Mouse (Mus musculus) spleen, postnatal 14 days (tissue): Measurements from ENCODE around the gene Lpcat2.

Experiments used
- DNase-seq, 2 experiments: peaks; one replicate each; pipeline ENCODE4 v3.0.0; 2021 to 2022; ENCODE audit warnings: low spot score in 2 of 2

The Lpcat2 gene

GRCm38 (mm10) chr8:92911477-92911876 is 56.3 kb downstream of the Lpcat2 start:
- DNase-seq: no peak

GRCm38 (mm10) chr8:92913396-92913795 is 58.3 kb downstream of the Lpcat2 start:
- no peak for DNase-seq

GRCm38 (mm10) chr8:92916082-92916481 is 60.9 kb downstream of the Lpcat2 start:
- no peak for DNase-seq

GRCm38 (mm10) chr8:92921768-92922167 is 66.6 kb downstream of the Lpcat2 start:
- no peak for DNase-seq

GRCm38 (mm10) chr8:92928986-92929385 is 73.8 kb downstream of the Lpcat2 start:
- no peak for DNase-seq

- no peak for DNase-seq
Observed at GRCm38 (mm10) chr8:92938056-92938455, 82.9 kb downstream of the Lpcat2 start.

GRCm38 (mm10) chr8:92949071-92949470 is 93.9 kb downstream of the Lpcat2 start:
- DNase-seq: no peak

- DNase-seq: no peak
Observed at GRCm38 (mm10) chr8:92950639-92951371, 95.7 kb downstream of the Lpcat2 start.

GRCm38 (mm10) chr8:92954044-92954443 is 98.9 kb downstream of the Lpcat2 start:
- DNase-seq: no peak

GRCm38 (mm10) chr8:92959779-92960178 is 104.6 kb downstream of the Lpcat2 start, which contains the start of gene Slc6a2:
TSS of gene Slc6a2 (plus strand) at chr8:92960079.
- no peak for DNase-seq

GRCm38 (mm10) chr8:92960451-92960911 is 105.3 kb downstream of the Lpcat2 start:
- no peak for DNase-seq

GRCm38 (mm10) chr8:92961088-92961487 is 105.9 kb downstream of the Lpcat2 start:
- DNase-seq: no peak

GRCm38 (mm10) chr8:92964556-92964955 is 109.4 kb downstream of the Lpcat2 start:
- no peak for DNase-seq
